Mouse (Mus musculus) ES-E14 (cell line): ENCODE measurements around the gene Cox4i2.

Experiments used
- HCFC1 ChIP-seq: IDR thresholded peaks from 2 replicates; pipeline ENCODE4 v1.6.1; 2012; ENCODE audit warnings: low read length, inconsistent platforms, borderline replicate concordance; ENCODE audit not compliant: insufficient read depth
- ZNF384 ChIP-seq: IDR thresholded peaks from 2 replicates; pipeline ENCODE4 v1.6.1; 2012; ENCODE audit warnings: low read depth, low read length, inconsistent platforms

DNA sequence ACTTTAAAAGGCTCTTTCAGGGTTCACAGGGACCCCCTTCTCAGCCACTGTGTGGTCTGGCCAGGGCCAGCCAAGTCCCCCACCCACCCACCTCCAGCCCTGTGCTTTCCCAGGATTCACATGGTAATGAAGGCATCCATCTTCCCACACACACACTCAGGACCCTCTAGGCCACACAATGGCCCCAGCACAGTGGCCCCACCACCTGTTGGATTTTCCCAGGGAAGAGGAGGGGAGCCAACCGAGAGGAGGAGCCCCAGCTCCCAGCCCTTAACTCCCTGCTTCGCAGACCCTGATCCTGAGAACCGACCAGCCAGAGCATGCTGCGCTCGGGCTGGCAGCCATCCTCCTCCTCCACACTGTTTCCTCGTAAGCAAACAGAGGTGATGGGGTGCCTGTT, 35.9 kb upstream of the Cox4i2 start:
- no peak for TF ChIP-seq HCFC1
- no peak for TF ChIP-seq ZNF384
